Mouse (Mus musculus) A20 (cell line): ENCODE measurements around the gene Bsx.

ENCODE experiments used
- DNase-seq: peaks from one replicate; pipeline ENCODE4 v3.0.0-alpha.2; 2011; ENCODE audit warnings: low read depth, low spot score

Gene Bsx

GRCm38 (mm10) chr9:40889389-40889788 is 15.5 kb downstream of the Bsx start:
- DNase-seq = no peak

GRCm38 (mm10) chr9:40892456-40892855 is 18.5 kb downstream of the Bsx start:
- DNase-seq = no peak

- DNase-seq = no peak
These were observed 33.5 kb downstream of the Bsx start for GRCm38 (mm10) chr9:40907413-40907812.

- no peak for DNase-seq
These were observed 34.5 kb downstream of the Bsx start for GRCm38 (mm10) chr9:40908411-40908810.

GRCm38 (mm10) chr9:40908915-40909314 is 35.0 kb downstream of the Bsx start:
- DNase-seq = no peak

GRCm38 (mm10) chr9:40917871-40918613 is 44.1 kb downstream of the Bsx start:
- peak; percentile 70 for DNase-seq

GRCm38 (mm10) chr9:40927351-40927980 is 53.5 kb downstream of the Bsx start:
- DNase-seq = no peak
